Mouse (Mus musculus): ENCODE measurements around the gene Abi1.

GRCm38 (mm10) chr2:23068370-23068737, 28.3 kb upstream of the Abi1 start:
- TF ChIP-seq CTCF (IDR thresholded peaks at IDR 0.05; ENCODE audit: control insufficient read depth, insufficient read depth, insufficient read length) (no peak), MAX (IDR thresholded peaks at IDR 0.05) (no peak), USF1 (IDR thresholded peaks at IDR 0.05; ENCODE audit: low read depth) (no peak), MYOG (IDR thresholded peaks at IDR 0.05; ENCODE audit: control insufficient read depth, extremely low read depth, insufficient read length) (no peak), FOSL1 (IDR thresholded peaks at IDR 0.05; ENCODE audit: insufficient read depth, low read length, poor library complexity, severe bottlenecking) (no peak)

Measured in C2C12 (cell line).